31 mouse cellular contexts compared by ENCODE assay signal in the genomic region with DNA sequence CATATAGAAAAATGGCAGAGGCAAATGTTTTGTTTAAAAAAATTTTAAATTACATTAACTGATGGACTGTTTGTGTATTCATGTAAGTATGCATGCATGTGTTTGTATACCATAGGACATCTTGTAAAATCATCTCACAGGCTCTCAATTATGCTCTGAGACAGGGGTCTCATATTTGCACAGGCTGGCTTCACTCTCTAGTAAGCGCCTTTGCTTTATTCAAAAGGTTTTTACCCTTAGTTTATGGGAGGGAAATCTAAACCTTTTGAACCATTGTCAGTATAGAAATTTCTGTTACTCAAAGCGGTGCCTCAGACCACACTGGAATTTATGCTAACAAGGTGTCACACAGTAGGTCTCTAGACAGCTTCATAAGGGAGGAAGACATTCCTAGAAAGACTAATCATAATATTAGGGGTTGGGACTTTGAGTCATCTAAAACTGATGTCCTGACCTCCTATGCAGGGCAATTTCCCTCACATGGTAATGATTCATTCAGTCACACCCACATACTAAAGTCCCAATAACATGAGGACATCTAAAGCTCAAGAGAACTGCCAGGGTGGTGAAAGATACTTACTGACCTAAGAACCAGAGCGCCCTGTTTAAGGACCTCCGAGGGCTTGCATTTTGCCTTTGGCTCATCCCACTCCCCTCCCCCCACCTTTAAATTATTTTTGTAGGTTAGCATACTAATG. TPM values are rescaled to one million over a fixed set of nuclear protein-coding genes. Genes with fewer than 3 reads are reported as not detected.
A peak's percentile ranks its signal among the peaks of the same experiment; 100 is the strongest.
DNase-seq lines count a peak whose midpoint lies in the region; ATAC-seq and TF ChIP-seq lines count a peak whose summit lies in the region.
"Had no signal": no experiment of that assay in that cellular context is flagged by ENCODE, and none has a peak within 500 bp of the region (broad histone marks: within the 10 kb centered on the region; RNA-seq: fewer than 3 reads in every experiment).

No protein-coding gene starts in this region.

- H3K9me3 ChIP-seq in MEL (replicated peaks; ENCODE audit: insufficient read depth, low read length) = no peaks in the 10 kb centered on the region
- H3K9me3 ChIP-seq in intestine, postnatal 0 days (ENCODE audit: control insufficient read depth) = no peaks in the 10 kb centered on the region
- H3K9me3 ChIP-seq: forebrain, embryonic 10.5 days; forebrain, embryonic 15.5 days; hindbrain, embryonic 15.5 days; limb, embryonic 10.5 days; limb, embryonic 15.5 days; liver, embryonic 13.5 days; neural tube, embryonic 12.5 days had no signal

- no peaks in the 10 kb centered on the region; the same call in 1 of the 2 replicates for H3K79me2 ChIP-seq in MEL (ENCODE audit: control insufficient read depth, insufficient read depth, low read length, poor library complexity)
- no peaks in the 10 kb centered on the region; the same call in 1 of the 2 replicates for H3K79me2 ChIP-seq in heart, adult 2 months (replicated peaks; ENCODE audit: control insufficient read depth, insufficient read depth, low read length)

- ATAC-seq in intestine, postnatal 0 days = peak; percentile 72
- ATAC-seq: forebrain, embryonic 15.5 days; inflammation-experienced regulatory T-cells, adult 6 months; midbrain, embryonic 16.5 days had no signal

- H3K27me3 ChIP-seq in MEL (ENCODE audit: control insufficient read depth in 1 of 2, insufficient read depth in 2 of 2, low read length in 2 of 2) = no peaks in the 10 kb centered on the region
- no peaks in the 10 kb centered on the region for H3K27me3 ChIP-seq in intestine, postnatal 0 days (replicated peaks; ENCODE audit: control insufficient read depth, insufficient read depth, low read length)
- H3K27me3 ChIP-seq in heart, adult 2 months (ENCODE audit: control insufficient read depth, insufficient read depth, low read length) = no peaks in the 10 kb centered on the region
- H3K27me3 ChIP-seq: forebrain, embryonic 15.5 days; hindbrain, embryonic 15.5 days; limb, embryonic 15.5 days; liver, embryonic 13.5 days; neural tube, embryonic 12.5 days had no signal

- TF ChIP-seq RAD21 in MEL (IDR thresholded peaks at IDR 0.05; ENCODE audit: low read depth, low read length) = no peak

- no peak for TF ChIP-seq POLR2A in MEL (IDR thresholded peaks at IDR 0.05; ENCODE audit: control insufficient read depth in 1 of 2, insufficient read depth in 1 of 2, low read depth in 1 of 2, low read length in 2 of 2, poor library complexity in 1 of 2)
- TF ChIP-seq POLR2A in bone marrow macrophage, adult 2 months (IDR thresholded peaks at IDR 0.05; ENCODE audit: borderline replicate concordance, low read depth, low read length) = no peak
- no peak for TF ChIP-seq POLR2A in heart, adult 2 months (IDR thresholded peaks at IDR 0.05; ENCODE audit: insufficient read depth, low read depth, low read length)

- no peak for TF ChIP-seq EP300 in MEL (IDR thresholded peaks at IDR 0.05; ENCODE audit: low read depth in 1 of 2, low read length in 2 of 2)
- no peak for TF ChIP-seq EP300 in heart, adult 2 months (IDR thresholded peaks at IDR 0.05; ENCODE audit: insufficient read depth, low read depth, low read length)

- TF ChIP-seq CTCF in MEL (IDR thresholded peaks at IDR 0.05 in 2 of 3, conservative IDR thresholded peaks at IDR 0.05 in 1 of 3; ENCODE audit: control insufficient read depth in 1 of 3, insufficient read depth in 1 of 3, low read depth in 2 of 3, low read length in 3 of 3, poor library complexity in 1 of 3, severe bottlenecking in 1 of 3) = no peak
- no peak for TF ChIP-seq CTCF in bone marrow macrophage, adult 2 months (IDR thresholded peaks at IDR 0.05; ENCODE audit: low read depth, low read length)
- TF ChIP-seq CTCF in intestine, postnatal 0 days (IDR thresholded peaks at IDR 0.05; ENCODE audit: low read depth) = no peak
- no peak for TF ChIP-seq CTCF in heart, adult 2 months (IDR thresholded peaks at IDR 0.05)

- intact Hi-C loops in heart, adult 2 months (cut with DNase I) = no loop called here

- 77% methylated on average over 4 of the region's 4 CpGs for WGBS in intestine, postnatal 0 days
- WGBS in heart, adult 2 months = 95% methylated on average over 4 of the region's 4 CpGs

- H3K4me1 ChIP-seq in MEL (ENCODE audit: control insufficient read depth in 1 of 2, insufficient read depth in 2 of 2, low read length in 2 of 2) = no peaks in the 10 kb centered on the region
- H3K4me1 ChIP-seq in bone marrow macrophage, adult 2 months (ENCODE audit: control insufficient read depth, insufficient read depth, low read length) = peaks cover 5% of the 10 kb centered on the region
- no peaks in the 10 kb centered on the region for H3K4me1 ChIP-seq in intestine, postnatal 0 days (replicated peaks; ENCODE audit: control insufficient read depth, insufficient read depth, low read length)
- no peaks in the 10 kb centered on the region for H3K4me1 ChIP-seq in heart, adult 2 months (ENCODE audit: control insufficient read depth, insufficient read depth, low read length)
- H3K4me1 ChIP-seq: forebrain, embryonic 10.5 days; forebrain, embryonic 15.5 days; hindbrain, embryonic 15.5 days; limb, embryonic 10.5 days; limb, embryonic 15.5 days; liver, embryonic 13.5 days; neural tube, embryonic 12.5 days had no signal

- H3K27ac ChIP-seq in MEL (ENCODE audit: control insufficient read depth, low read depth, low read length) = no peak overlapping the region
- H3K27ac ChIP-seq in bone marrow macrophage, adult 2 months (ENCODE audit: insufficient read depth, low read depth, low read length) = peak overlapping the region; percentile 34; the same call in 1 of the 2 replicates
- H3K27ac ChIP-seq in intestine, postnatal 0 days (ENCODE audit: low read depth, low read length) = no peak overlapping the region; the same call in 1 of the 2 replicates
- H3K27ac ChIP-seq in heart, adult 2 months = no peak overlapping the region
- H3K27ac ChIP-seq: forebrain, embryonic 10.5 days; forebrain, embryonic 15.5 days; hindbrain, embryonic 15.5 days; limb, embryonic 10.5 days; limb, embryonic 15.5 days; liver, embryonic 13.5 days; neural tube, embryonic 12.5 days had no signal

- H3K4me2 ChIP-seq in intestine, postnatal 0 days (replicated peaks; ENCODE audit: low read depth) = no peak overlapping the region
- H3K4me2 ChIP-seq: forebrain, embryonic 15.5 days; heart, embryonic 11.5 days; hindbrain, embryonic 15.5 days; limb, embryonic 15.5 days; liver, embryonic 13.5 days; neural tube, embryonic 12.5 days had no signal

- DNase-seq in 416B (ENCODE audit: low read depth) = peak; percentile 54
- no peak for DNase-seq in MEL (ENCODE audit: low read depth, low spot score)
- no peak for DNase-seq in urinary bladder, adult 2 months (ENCODE audit: low spot score)
- no peak for DNase-seq in right cerebral cortex, postnatal 14 days
- DNase-seq in embryo, embryonic 10.5 days (ENCODE audit: low spot score) = no peak
- DNase-seq in heart, adult 2 months = no peak
- DNase-seq: adrenal gland, postnatal 14 days; cerebellum, adult 11-12 months; cerebellum, adult 9-11 months; gastrocnemius, postnatal 25 days; heart, adult 11 months; heart, postnatal 4 days; kidney, adult 9 months; kidney, postnatal 10 days; layer of hippocampus, adult 9-11 months; liver, embryonic 13.5 days; lung, adult 18-20 months; lung, postnatal 10 days; right cerebral cortex, postnatal 4 days had no signal

- H3K4me3 ChIP-seq in MEL (ENCODE audit: control insufficient read depth in 1 of 2, insufficient read depth in 1 of 2, low read depth in 2 of 2, low read length in 2 of 2) = no peak overlapping the region
- H3K4me3 ChIP-seq in bone marrow macrophage, adult 2 months (ENCODE audit: insufficient read depth, low read length) = no peak overlapping the region
- H3K4me3 ChIP-seq in intestine, postnatal 0 days (ENCODE audit: low read depth, low read length) = no peak overlapping the region
- H3K4me3 ChIP-seq in heart, adult 2 months = no peak overlapping the region
- H3K4me3 ChIP-seq: forebrain, embryonic 10.5 days; forebrain, embryonic 15.5 days; hindbrain, embryonic 15.5 days; limb, embryonic 10.5 days; limb, embryonic 15.5 days; liver, embryonic 13.5 days; myocyte; neural tube, embryonic 12.5 days had no signal

- H3K36me3 ChIP-seq in MEL (ENCODE audit: control insufficient read depth in 1 of 2, insufficient read depth in 2 of 2, low read length in 2 of 2) = peaks cover 0 to 51% of the 10 kb centered on the region in 2 experiments; a peak in 2 of 4 replicates
- peaks cover 18% of the 10 kb centered on the region for H3K36me3 ChIP-seq in intestine, postnatal 0 days (ENCODE audit: control insufficient read depth, insufficient read depth)
- peaks cover 13% of the 10 kb centered on the region for H3K36me3 ChIP-seq in heart, adult 2 months (ENCODE audit: control insufficient read depth, insufficient read depth, low read length)

- no peak overlapping the region for H3K9ac ChIP-seq in MEL (ENCODE audit: control insufficient read depth, low read depth, low read length, poor library complexity, severe bottlenecking)
- H3K9ac ChIP-seq in intestine, postnatal 0 days (ENCODE audit: low read depth, low read length) = no peak overlapping the region
- H3K9ac ChIP-seq in heart, adult 2 months (ENCODE audit: low read depth, low read length) = no peak overlapping the region
- H3K9ac ChIP-seq: forebrain, embryonic 15.5 days; hindbrain, embryonic 15.5 days; limb, embryonic 15.5 days; liver, embryonic 13.5 days; neural tube, embryonic 12.5 days had no signal

TF ChIP-seq in MEL, 35 proteins besides CTCF, POLR2A, EP300 and RAD21:
- TF ChIP-seq ZKSCAN1 (IDR thresholded peaks at IDR 0.05; ENCODE audit: low read depth, low read length) = 0 out of 2 replicates have a peak, but pooled peaks have one; percentile 19
- TF ChIP-seq MAFK (IDR thresholded peaks at IDR 0.05; ENCODE audit: borderline replicate concordance, low read depth, low read length) = no peak

RNA-seq across cellular contexts. Expression of a gene that starts 55.2 kb away (rescaled TPM):
- 33.5 and 38.6 TPM in 2 replicates for total RNA-seq in MEL (2012; rRNA removed)
- polyA plus RNA-seq in MEL (2012; ENCODE audit: insufficient read depth in 1 of 2, insufficient read length in 2 of 2, low read depth in 1 of 2, low replicate concordance in 2 of 2, missing spikeins in 1 of 2) = 10 to 100 TPM; 34.7 to 38.8 TPM
- 16.8 and 17.3 TPM in 2 replicates for polyA plus RNA-seq in bone marrow macrophage, adult 2 months (2012; ENCODE audit: insufficient read depth, insufficient read length, missing spikeins)
- 42.1 and 48.3 TPM in 2 replicates for polyA plus RNA-seq in intestine, postnatal 0 days (2015; fragmentation: Nextera tagmentation; extraction: Ambion mirVana)
- 26.5 and 26.6 TPM in 2 replicates for polyA plus RNA-seq in urinary bladder, adult 2 months (2012; rRNA removed)
- total RNA-seq in heart, adult 2 months (2021) = 10 to 100 TPM; 38.3 to 40.6 TPM
- polyA plus RNA-seq in heart, adult 2 months (2012; rRNA removed) = 6.6 and 14.6 TPM in 2 replicates
